In the genomic region with DNA sequence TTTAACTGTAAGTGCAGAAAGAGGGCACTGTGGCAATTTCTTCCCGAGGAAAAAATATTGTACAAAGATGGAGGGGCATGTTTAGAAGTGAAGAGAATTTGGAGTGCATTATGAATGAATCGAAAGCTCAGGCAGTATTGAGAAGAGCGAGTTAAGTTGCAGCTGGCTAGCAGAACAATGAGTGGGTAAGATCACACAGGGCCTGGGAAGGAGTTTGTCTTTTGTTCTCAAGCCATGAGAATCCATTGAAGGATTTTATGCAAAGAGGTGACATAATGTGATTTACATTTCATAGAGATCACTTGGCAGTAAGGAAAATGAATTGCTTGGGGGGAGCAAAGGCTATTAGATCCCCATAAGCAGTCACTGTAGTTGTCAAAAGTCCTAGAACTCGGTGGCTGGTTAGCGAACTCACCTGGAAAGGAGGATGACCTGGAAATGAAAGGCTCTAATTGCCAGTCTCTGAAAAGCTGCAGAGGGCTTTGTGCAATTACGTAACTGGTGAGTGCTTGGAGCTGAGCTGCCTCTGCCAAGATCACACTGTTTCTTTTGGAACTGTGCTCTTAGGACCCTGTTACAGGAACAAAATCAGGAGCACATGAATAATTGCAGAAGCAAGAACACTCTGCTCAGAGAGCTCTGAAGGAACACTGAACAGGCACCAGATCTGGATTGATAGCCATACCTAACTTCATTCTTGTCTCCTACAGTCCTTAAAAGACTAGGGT, we compare ENCODE assay signal across 15 mouse cellular contexts. TPM values are rescaled to one million over a fixed set of nuclear protein-coding genes. Genes with fewer than 3 reads are reported as not detected.
A peak's percentile ranks its signal among the peaks of the same experiment; 100 is the strongest.
DNase-seq lines count a peak whose midpoint lies in the region; ATAC-seq lines count a peak whose summit lies in the region.
"Had no signal": no experiment of that assay in that cellular context is flagged by ENCODE, and none has a peak within 500 bp of the region (broad histone marks: within the 10 kb centered on the region; RNA-seq: fewer than 3 reads in every experiment).

No protein-coding gene starts in this region.

- WGBS in hindbrain, embryonic 10.5 days, result 71% methylated on average over 6 of the region's 6 CpGs
- 39% methylated on average over 6 of the region's 6 CpGs for whole genome bisulfite sequencing in hindbrain, embryonic 14.5 days
- 38% methylated on average over 6 of the region's 6 CpGs for WGBS in midbrain, embryonic 12.5 days
- 23% methylated on average over 6 of the region's 6 CpGs for WGBS in midbrain, embryonic 15.5 days
- 12% methylated on average over 6 of the region's 6 CpGs for WGBS in forebrain, embryonic 16.5 days
- 78% methylated on average over 6 of the region's 6 CpGs for WGBS in liver, embryonic 12.5 days (ENCODE audit: insufficient replicate concordance)

- H3K36me3 ChIP-seq in hindbrain, embryonic 10.5 days, result peaks cover 52% of the 10 kb centered on the region
- H3K36me3 ChIP-seq in hindbrain, embryonic 14.5 days (replicated peaks; ENCODE audit: control insufficient read depth, insufficient read depth), result peaks cover 48% of the 10 kb centered on the region
- peaks cover 43% of the 10 kb centered on the region for H3K36me3 ChIP-seq in midbrain, embryonic 12.5 days
- peaks cover 20% of the 10 kb centered on the region; the same call in 1 of the 2 replicates for H3K36me3 ChIP-seq in midbrain, embryonic 15.5 days (replicated peaks)
- H3K36me3 ChIP-seq in forebrain, embryonic 16.5 days (ENCODE audit: control insufficient read depth, insufficient read depth), result peaks cover 12% of the 10 kb centered on the region
- peaks cover 58% of the 10 kb centered on the region for H3K36me3 ChIP-seq in liver, embryonic 12.5 days

- DNase-seq in hindbrain, embryonic 10.5 days (ENCODE audit: low spot score), result no peak
- no peak for DNase-seq in hindbrain, embryonic 14.5 days (ENCODE audit: low spot score)
- peak; percentile 49 for DNase-seq in telencephalon, adult 2 months (ENCODE audit: low read depth, low spot score)
- DNase-seq: cerebellum, adult 8-10 months; kidney, adult 18-20 months; spleen, adult 18-20 months; thymus, postnatal 14 days had no signal

- H3K4me1 ChIP-seq in hindbrain, embryonic 10.5 days (replicated peaks), result peaks cover 7% of the 10 kb centered on the region
- H3K4me1 ChIP-seq in hindbrain, embryonic 14.5 days (replicated peaks; ENCODE audit: control insufficient read depth, insufficient read depth, low read length), result no peaks in the 10 kb centered on the region
- H3K4me1 ChIP-seq in midbrain, embryonic 12.5 days, result peaks cover 9% of the 10 kb centered on the region; the same call in 1 of the 2 replicates
- peaks cover 4% of the 10 kb centered on the region for H3K4me1 ChIP-seq in midbrain, embryonic 15.5 days
- peaks cover 7% of the 10 kb centered on the region; the same call in 1 of the 2 replicates for H3K4me1 ChIP-seq in forebrain, embryonic 16.5 days (replicated peaks; ENCODE audit: control insufficient read depth, insufficient read depth, low read length)
- peaks cover 7% of the 10 kb centered on the region; the same call in 1 of the 2 replicates for H3K4me1 ChIP-seq in liver, embryonic 12.5 days
- H3K4me1 ChIP-seq: heart, embryonic 13.5 days had no signal

- no peak for ATAC-seq in hindbrain, embryonic 14.5 days (ENCODE audit: low FRiP score)
- ATAC-seq in midbrain, embryonic 12.5 days (ENCODE audit: low FRiP score, low read depth), result peak; percentile 67
- no peak for ATAC-seq in midbrain, embryonic 15.5 days (replicated peaks)
- ATAC-seq in forebrain, embryonic 16.5 days, result peak; percentile 71
- no peak for ATAC-seq in liver, embryonic 12.5 days
- ATAC-seq: activated CD4-positive, CD25-positive, alpha-beta regulatory T cell, adult 4 months had no signal

- H3K9me3 ChIP-seq in hindbrain, embryonic 10.5 days, result no peaks in the 10 kb centered on the region
- H3K9me3 ChIP-seq in hindbrain, embryonic 14.5 days (ENCODE audit: control insufficient read depth, low read length), result no peaks in the 10 kb centered on the region
- H3K9me3 ChIP-seq in midbrain, embryonic 12.5 days, result no peaks in the 10 kb centered on the region
- no peaks in the 10 kb centered on the region for H3K9me3 ChIP-seq in midbrain, embryonic 15.5 days
- no peaks in the 10 kb centered on the region for H3K9me3 ChIP-seq in forebrain, embryonic 16.5 days (ENCODE audit: control insufficient read depth, low read length)
- no peaks in the 10 kb centered on the region for H3K9me3 ChIP-seq in liver, embryonic 12.5 days (replicated peaks)
- H3K9me3 ChIP-seq: heart, embryonic 13.5 days; neural tube, embryonic 13.5 days had no signal

- H3K9ac ChIP-seq in hindbrain, embryonic 14.5 days, result no peak overlapping the region
- H3K9ac ChIP-seq in midbrain, embryonic 12.5 days (replicated peaks), result no peak overlapping the region
- no peak overlapping the region; the same call in 1 of the 2 replicates for H3K9ac ChIP-seq in midbrain, embryonic 15.5 days
- no peak overlapping the region for H3K9ac ChIP-seq in forebrain, embryonic 16.5 days (replicated peaks; ENCODE audit: low read depth, low read length)
- no peak overlapping the region for H3K9ac ChIP-seq in liver, embryonic 12.5 days
- H3K9ac ChIP-seq: heart, embryonic 13.5 days; neural tube, embryonic 13.5 days had no signal

- H3K4me3 ChIP-seq in hindbrain, embryonic 10.5 days, result no peak overlapping the region
- H3K4me3 ChIP-seq in hindbrain, embryonic 14.5 days (replicated peaks; ENCODE audit: low read length), result no peak overlapping the region
- H3K4me3 ChIP-seq in midbrain, embryonic 12.5 days, result no peak overlapping the region
- H3K4me3 ChIP-seq in midbrain, embryonic 15.5 days, result no peak overlapping the region
- H3K4me3 ChIP-seq in forebrain, embryonic 16.5 days (replicated peaks; ENCODE audit: low read length), result no peak overlapping the region
- H3K4me3 ChIP-seq in liver, embryonic 12.5 days, result no peak overlapping the region
- H3K4me3 ChIP-seq: heart, embryonic 13.5 days; neural tube, embryonic 13.5 days had no signal

- peak overlapping the region; percentile 50 for H3K27ac ChIP-seq in hindbrain, embryonic 10.5 days
- H3K27ac ChIP-seq in hindbrain, embryonic 14.5 days, result no peak overlapping the region
- peak overlapping the region; percentile 58 for H3K27ac ChIP-seq in midbrain, embryonic 12.5 days (replicated peaks)
- no peak overlapping the region for H3K27ac ChIP-seq in midbrain, embryonic 15.5 days
- peak overlapping the region; percentile 74 for H3K27ac ChIP-seq in forebrain, embryonic 16.5 days (ENCODE audit: low read length)
- no peak overlapping the region for H3K27ac ChIP-seq in liver, embryonic 12.5 days
- H3K27ac ChIP-seq: heart, embryonic 13.5 days; macrophage; neural tube, embryonic 13.5 days had no signal

- no peaks in the 10 kb centered on the region for H3K27me3 ChIP-seq in hindbrain, embryonic 10.5 days (ENCODE audit: insufficient read depth, poor library complexity, severe bottlenecking)
- no peaks in the 10 kb centered on the region for H3K27me3 ChIP-seq in hindbrain, embryonic 14.5 days (ENCODE audit: control insufficient read depth, insufficient read depth, low read length)
- H3K27me3 ChIP-seq in midbrain, embryonic 12.5 days, result no peaks in the 10 kb centered on the region
- no peaks in the 10 kb centered on the region for H3K27me3 ChIP-seq in midbrain, embryonic 15.5 days (replicated peaks)
- H3K27me3 ChIP-seq in forebrain, embryonic 16.5 days (replicated peaks; ENCODE audit: control insufficient read depth, insufficient read depth, low read length), result no peaks in the 10 kb centered on the region
- H3K27me3 ChIP-seq in liver, embryonic 12.5 days (replicated peaks), result no peaks in the 10 kb centered on the region
- H3K27me3 ChIP-seq: heart, embryonic 13.5 days; neural tube, embryonic 13.5 days had no signal

- no peak overlapping the region for H3K4me2 ChIP-seq in hindbrain, embryonic 14.5 days (replicated peaks)
- no peak overlapping the region for H3K4me2 ChIP-seq in midbrain, embryonic 12.5 days (replicated peaks)
- H3K4me2 ChIP-seq in midbrain, embryonic 15.5 days, result no peak overlapping the region
- peak overlapping the region; percentile 13 for H3K4me2 ChIP-seq in forebrain, embryonic 16.5 days (ENCODE audit: low read length)
- H3K4me2 ChIP-seq in liver, embryonic 12.5 days, result no peak overlapping the region
- H3K4me2 ChIP-seq: heart, embryonic 13.5 days; neural tube, embryonic 13.5 days had no signal

RNA-seq across cellular contexts. Expression of a gene that starts 7.5 kb away (rescaled TPM):
- polyA plus RNA-seq in hindbrain, embryonic 10.5 days (2016; fragmentation: Nextera tagmentation; extraction: Ambion mirVana), result 234 and 240 TPM in 2 replicates
- polyA plus RNA-seq in hindbrain, embryonic 14.5 days (2014; fragmentation: Nextera tagmentation; extraction: Ambion mirVana), result 206 and 220 TPM in 2 replicates
- 200 and 212 TPM in 2 replicates for polyA plus RNA-seq in midbrain, embryonic 12.5 days (2016; fragmentation: Nextera tagmentation; extraction: Ambion mirVana)
- 192 and 207 TPM in 2 replicates for polyA plus RNA-seq in midbrain, embryonic 15.5 days (2015; fragmentation: Nextera tagmentation; extraction: Ambion mirVana)
- polyA plus RNA-seq in forebrain, embryonic 16.5 days (2015; fragmentation: Nextera tagmentation; extraction: Ambion mirVana), result 191 and 228 TPM in 2 replicates
- polyA plus RNA-seq in liver, embryonic 12.5 days (2016; fragmentation: Nextera tagmentation; extraction: Ambion mirVana), result 149 and 159 TPM in 2 replicates

RNA-seq across cellular contexts. Expression of a gene that starts 8.3 kb away (rescaled TPM):
- 33.6 and 36.2 TPM in 2 replicates for polyA plus RNA-seq in hindbrain, embryonic 10.5 days (2016; fragmentation: Nextera tagmentation; extraction: Ambion mirVana)
- 21.3 and 24.1 TPM in 2 replicates for polyA plus RNA-seq in hindbrain, embryonic 14.5 days (2014; fragmentation: Nextera tagmentation; extraction: Ambion mirVana)
- 40.1 and 41.7 TPM in 2 replicates for polyA plus RNA-seq in midbrain, embryonic 12.5 days (2016; fragmentation: Nextera tagmentation; extraction: Ambion mirVana)
- polyA plus RNA-seq in midbrain, embryonic 15.5 days (2015; fragmentation: Nextera tagmentation; extraction: Ambion mirVana), result 22.4 and 22.9 TPM in 2 replicates
- 25.3 and 26.3 TPM in 2 replicates for polyA plus RNA-seq in forebrain, embryonic 16.5 days (2015; fragmentation: Nextera tagmentation; extraction: Ambion mirVana)
- 28.8 and 29.1 TPM in 2 replicates for polyA plus RNA-seq in liver, embryonic 12.5 days (2016; fragmentation: Nextera tagmentation; extraction: Ambion mirVana)

RNA-seq across cellular contexts. Expression of a gene that starts 15.3 kb away (rescaled TPM):
- polyA plus RNA-seq in hindbrain, embryonic 10.5 days (2016; fragmentation: Nextera tagmentation; extraction: Ambion mirVana), result 177 and 188 TPM in 2 replicates
- 128 and 140 TPM in 2 replicates for polyA plus RNA-seq in hindbrain, embryonic 14.5 days (2014; fragmentation: Nextera tagmentation; extraction: Ambion mirVana)
- polyA plus RNA-seq in midbrain, embryonic 12.5 days (2016; fragmentation: Nextera tagmentation; extraction: Ambion mirVana), result 164 and 185 TPM in 2 replicates
- 89.7 and 99.0 TPM in 2 replicates for polyA plus RNA-seq in midbrain, embryonic 15.5 days (2015; fragmentation: Nextera tagmentation; extraction: Ambion mirVana)
- 85.8 and 89.5 TPM in 2 replicates for polyA plus RNA-seq in forebrain, embryonic 16.5 days (2015; fragmentation: Nextera tagmentation; extraction: Ambion mirVana)
- 232 and 233 TPM in 2 replicates for polyA plus RNA-seq in liver, embryonic 12.5 days (2016; fragmentation: Nextera tagmentation; extraction: Ambion mirVana)

RNA-seq across cellular contexts. Expression of a gene that starts 23.2 kb away (rescaled TPM):
- 57.8 and 59.2 TPM in 2 replicates for polyA plus RNA-seq in hindbrain, embryonic 10.5 days (2016; fragmentation: Nextera tagmentation; extraction: Ambion mirVana)
- 48.2 and 51.6 TPM in 2 replicates for polyA plus RNA-seq in hindbrain, embryonic 14.5 days (2014; fragmentation: Nextera tagmentation; extraction: Ambion mirVana)
- polyA plus RNA-seq in midbrain, embryonic 12.5 days (2016; fragmentation: Nextera tagmentation; extraction: Ambion mirVana), result 44.4 and 56.7 TPM in 2 replicates
- polyA plus RNA-seq in midbrain, embryonic 15.5 days (2015; fragmentation: Nextera tagmentation; extraction: Ambion mirVana), result 38.7 and 43.4 TPM in 2 replicates
- 30.2 and 35.2 TPM in 2 replicates for polyA plus RNA-seq in forebrain, embryonic 16.5 days (2015; fragmentation: Nextera tagmentation; extraction: Ambion mirVana)
- polyA plus RNA-seq in liver, embryonic 12.5 days (2016; fragmentation: Nextera tagmentation; extraction: Ambion mirVana), result 62.3 and 64.7 TPM in 2 replicates

RNA-seq across cellular contexts. Expression of a gene that starts 58.6 kb away (rescaled TPM):
- polyA plus RNA-seq in hindbrain, embryonic 10.5 days (2016; fragmentation: Nextera tagmentation; extraction: Ambion mirVana), result 9.3 and 13.4 TPM in 2 replicates
- polyA plus RNA-seq in hindbrain, embryonic 14.5 days (2014; fragmentation: Nextera tagmentation; extraction: Ambion mirVana), result 21.1 and 23.2 TPM in 2 replicates
- 22.0 and 23.9 TPM in 2 replicates for polyA plus RNA-seq in midbrain, embryonic 12.5 days (2016; fragmentation: Nextera tagmentation; extraction: Ambion mirVana)
- 17.9 and 19.0 TPM in 2 replicates for polyA plus RNA-seq in midbrain, embryonic 15.5 days (2015; fragmentation: Nextera tagmentation; extraction: Ambion mirVana)
- polyA plus RNA-seq in forebrain, embryonic 16.5 days (2015; fragmentation: Nextera tagmentation; extraction: Ambion mirVana), result 20.7 and 22.0 TPM in 2 replicates
- polyA plus RNA-seq in liver, embryonic 12.5 days (2016; fragmentation: Nextera tagmentation; extraction: Ambion mirVana), result 1.9 and 2.0 TPM in 2 replicates
- polyA plus RNA-seq: activated CD4-positive, CD25-positive, alpha-beta regulatory T cell, adult 4 months had no signal

Comparison
In these comparisons a context has a peak if more than half of its experiments do, and no peak if none do; other contexts are left out.
1. H3K27ac ChIP-seq: peak in hindbrain, embryonic 10.5 days (single experiment), midbrain, embryonic 12.5 days (single experiment) and forebrain, embryonic 16.5 days (single experiment); none in hindbrain, embryonic 14.5 days (single experiment), midbrain, embryonic 15.5 days (single experiment) and liver, embryonic 12.5 days (single experiment).
2. ATAC-seq: peak in midbrain, embryonic 12.5 days (single experiment) and forebrain, embryonic 16.5 days (single experiment); none in hindbrain, embryonic 14.5 days (single experiment), midbrain, embryonic 15.5 days (single experiment) and liver, embryonic 12.5 days (single experiment).